Mouse (Mus musculus): Measurements from ENCODE around the gene Kif11. TPM values are rescaled to one million over a fixed set of nuclear protein-coding genes. Genes with fewer than 3 reads are reported as not detected.

Gene Kif11
- polyA plus RNA-seq, 1 experiment from 2014 or later, result 98.3 TPM

GRCm38 (mm10) chr19:37466978-37467377 lies 90.8 kb downstream of the Kif11 start:
- no peaks in the 10 kb centered on the region for H3K27me3 ChIP-seq (ENCODE audit: poor library complexity, severe bottlenecking)
- no peak for DNase-seq (ENCODE audit: extremely low spot score, low spot score)
- WGBS, result 89% methylated on average over 5 of the region's 5 CpGs
- no peaks in the 10 kb centered on the region for H3K9me3 ChIP-seq
- H3K27ac ChIP-seq, result no peak overlapping the region
- H3K36me3 ChIP-seq (replicated peaks), result no peaks in the 10 kb centered on the region
- no peak overlapping the region for H3K4me3 ChIP-seq
- no peaks in the 10 kb centered on the region for H3K4me1 ChIP-seq

GRCm38 (mm10) chr19:37468841-37469566 lies 92.8 kb downstream of the Kif11 start:
- Histone ChIP-seq H3K9me3 (no peaks in the 10 kb centered on the region), H3K27ac (no peak overlapping the region), H3K4me3 (no peak overlapping the region), H3K27me3 (ENCODE audit: poor library complexity, severe bottlenecking) (no peaks in the 10 kb centered on the region), H3K4me1 (peaks cover 6% of the 10 kb centered on the region), H3K36me3 (replicated peaks) (no peaks in the 10 kb centered on the region)
- WGBS, result 75% methylated on average over 6 of the region's 6 CpGs
- DNase-seq (ENCODE audit: extremely low spot score, low spot score), result no peak

Other genes with a start within 250 kb of the Kif11 start
- gene March5, start 168.9 kb upstream of the Kif11 start, polyA plus RNA-seq (2016; fragmentation: Nextera tagmentation; extraction: Ambion mirVana), result 109 and 112 TPM in 2 replicates
- gene Cpeb3, start 167.8 kb upstream of the Kif11 start, polyA plus RNA-seq (2016; fragmentation: Nextera tagmentation; extraction: Ambion mirVana), result 0.69 and 0.95 TPM in 2 replicates
- 63.8 and 66.1 TPM in 2 replicates for gene Ide, start 38.6 kb upstream of the Kif11 start, polyA plus RNA-seq (2016; fragmentation: Nextera tagmentation; extraction: Ambion mirVana)
- 4.2 and 6.3 TPM in 2 replicates for gene Hhex, start 58.4 kb downstream of the Kif11 start, polyA plus RNA-seq (2016; fragmentation: Nextera tagmentation; extraction: Ambion mirVana)
- gene Exoc6, start 174.0 kb downstream of the Kif11 start, polyA plus RNA-seq (2016; fragmentation: Nextera tagmentation; extraction: Ambion mirVana), result 9.3 and 9.6 TPM in 2 replicates